ENCODE assay signal across 20 mouse cellular contexts in the genomic region with DNA sequence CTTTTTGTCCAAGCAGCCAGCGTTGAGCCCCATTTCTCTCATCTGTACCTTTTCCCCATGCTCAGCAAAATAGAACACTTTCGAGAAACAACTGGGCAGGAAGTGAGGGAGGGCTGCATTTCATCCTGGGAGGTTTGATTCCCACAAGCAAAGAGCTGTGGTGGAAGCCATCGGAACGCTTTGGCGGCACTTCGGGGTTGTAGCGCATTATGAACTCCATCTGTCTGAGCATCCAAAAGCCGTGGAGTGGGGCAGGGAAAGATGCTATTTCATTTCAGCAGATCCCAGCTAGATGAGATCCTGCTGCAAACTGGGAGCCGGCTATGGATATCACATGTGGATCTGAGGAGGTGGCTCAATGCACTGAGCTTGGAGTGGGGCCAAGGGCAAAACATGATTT. TPM values are rescaled to one million over a fixed set of nuclear protein-coding genes. Genes with fewer than 3 reads are reported as not detected.
A peak's percentile ranks its signal among the peaks of the same experiment; 100 is the strongest.
DNase-seq lines count a peak whose midpoint lies in the region; ATAC-seq lines count a peak whose summit lies in the region.
"Had no signal": no experiment of that assay in that cellular context is flagged by ENCODE, and none has a peak within 500 bp of the region (broad histone marks: within the 10 kb centered on the region; RNA-seq: fewer than 3 reads in every experiment).

No protein-coding gene starts in this region.

- no peaks in the 10 kb centered on the region for H3K36me3 ChIP-seq in embryonic facial prominence, embryonic 14.5 days (ENCODE audit: control insufficient read depth, insufficient read depth, low read length)
- no peaks in the 10 kb centered on the region for H3K36me3 ChIP-seq in limb, embryonic 15.5 days
- no peaks in the 10 kb centered on the region for H3K36me3 ChIP-seq in hindbrain, embryonic 13.5 days
- H3K36me3 ChIP-seq: heart, embryonic 13.5 days had no signal

- intact Hi-C loops in gastrocnemius, postnatal 14 days (cut with DNase I; ENCODE audit: low total_unique reads): no loop called here

- DNase-seq in gastrocnemius, postnatal 14 days: peak; percentile 7
- DNase-seq in gastrocnemius, postnatal 4 days (ENCODE audit: low spot score in 2 of 2): no peak
- peak; percentile 9 to 23 for DNase-seq in kidney, postnatal 4 days
- DNase-seq in kidney, adult 8-10 months: no peak
- peak; percentile 57 for DNase-seq in embryonic facial prominence, embryonic 14.5 days (ENCODE audit: low spot score)
- DNase-seq: adrenal gland, adult 2 months; adrenal gland, postnatal 25 days; cerebellum, adult 18-20 months; cerebellum, adult 9-11 months; cerebellum, postnatal 36 days; forebrain, postnatal 0 days; gastrocnemius, adult 2 months; heart, postnatal 36 days had no signal

- H3K9ac ChIP-seq in embryonic facial prominence, embryonic 14.5 days (ENCODE audit: low read depth, low read length): no peak overlapping the region
- H3K9ac ChIP-seq in limb, embryonic 15.5 days: no peak overlapping the region
- H3K9ac ChIP-seq in hindbrain, embryonic 13.5 days: no peak overlapping the region
- H3K9ac ChIP-seq: forebrain, embryonic 13.5 days; forebrain, postnatal 0 days; heart, embryonic 13.5 days had no signal

- peak overlapping the region; percentile 63 for H3K27ac ChIP-seq in embryonic facial prominence, embryonic 14.5 days (replicated peaks; ENCODE audit: low read depth, low read length)
- H3K27ac ChIP-seq in limb, embryonic 15.5 days: peak overlapping the region; percentile 43
- H3K27ac ChIP-seq in hindbrain, embryonic 13.5 days: no peak overlapping the region
- H3K27ac ChIP-seq: forebrain, embryonic 13.5 days; gastrocnemius, adult 2 months; heart, embryonic 13.5 days had no signal

- no peak overlapping the region for H3K4me2 ChIP-seq in embryonic facial prominence, embryonic 14.5 days (ENCODE audit: low read depth, low read length)
- H3K4me2 ChIP-seq in limb, embryonic 15.5 days: no peak overlapping the region
- no peak overlapping the region for H3K4me2 ChIP-seq in hindbrain, embryonic 13.5 days
- H3K4me2 ChIP-seq: forebrain, embryonic 13.5 days; heart, embryonic 13.5 days had no signal

- no peak overlapping the region for H3K4me3 ChIP-seq in embryonic facial prominence, embryonic 14.5 days (ENCODE audit: low read depth, low read length)
- no peak overlapping the region for H3K4me3 ChIP-seq in limb, embryonic 15.5 days
- no peak overlapping the region for H3K4me3 ChIP-seq in hindbrain, embryonic 13.5 days
- H3K4me3 ChIP-seq: forebrain, embryonic 13.5 days; gastrocnemius, adult 2 months; heart, embryonic 13.5 days had no signal

- no peaks in the 10 kb centered on the region for H3K9me3 ChIP-seq in embryonic facial prominence, embryonic 14.5 days (ENCODE audit: control insufficient read depth, low read length)
- H3K9me3 ChIP-seq in limb, embryonic 15.5 days: no peaks in the 10 kb centered on the region
- no peaks in the 10 kb centered on the region for H3K9me3 ChIP-seq in hindbrain, embryonic 13.5 days
- H3K9me3 ChIP-seq: forebrain, embryonic 13.5 days; heart, embryonic 13.5 days had no signal

- H3K27me3 ChIP-seq in embryonic facial prominence, embryonic 14.5 days (replicated peaks; ENCODE audit: control insufficient read depth, insufficient read depth, low read length): no peaks in the 10 kb centered on the region; the same call in 1 of the 2 replicates
- H3K27me3 ChIP-seq in limb, embryonic 15.5 days: no peaks in the 10 kb centered on the region
- H3K27me3 ChIP-seq in hindbrain, embryonic 13.5 days: no peaks in the 10 kb centered on the region
- H3K27me3 ChIP-seq: forebrain, embryonic 13.5 days; heart, embryonic 13.5 days had no signal

- WGBS in embryonic facial prominence, embryonic 14.5 days: 44% methylated on average over 9 of the region's 9 CpGs
- 53% methylated on average over 9 of the region's 9 CpGs for WGBS in limb, embryonic 15.5 days
- WGBS in hindbrain, embryonic 13.5 days: 89% methylated on average over 9 of the region's 9 CpGs

- no peaks in the 10 kb centered on the region for H3K4me1 ChIP-seq in embryonic facial prominence, embryonic 14.5 days (ENCODE audit: control insufficient read depth, insufficient read depth, low read length)
- H3K4me1 ChIP-seq in limb, embryonic 15.5 days: peaks cover 2% of the 10 kb centered on the region; the same call in 1 of the 2 replicates
- peaks cover 5% of the 10 kb centered on the region for H3K4me1 ChIP-seq in hindbrain, embryonic 13.5 days (replicated peaks)
- H3K4me1 ChIP-seq: heart, embryonic 13.5 days had no signal

- no peak for ATAC-seq in embryonic facial prominence, embryonic 14.5 days (ENCODE audit: low read depth)
- no peak for ATAC-seq in limb, embryonic 15.5 days (ENCODE audit: insufficient number of reproducible peaks, low FRiP score, low TSS enrichment, low read depth)
- no peak for ATAC-seq in CD4-positive, CD25-positive, alpha-beta regulatory T cell, adult 4 months
- ATAC-seq in hindbrain, embryonic 13.5 days (ENCODE audit: low FRiP score): no peak
- ATAC-seq: forebrain, embryonic 13.5 days; forebrain, postnatal 0 days; hindbrain, embryonic 16.5 days; inflammation-experienced regulatory T-cells, adult 6 months had no signal

RNA-seq across cellular contexts. Expression of a gene that starts 26.9 kb away (rescaled TPM):
- 10 to 100 TPM; 16.0 to 19.5 TPM for total RNA-seq in gastrocnemius, postnatal 14 days (2021)
- 10 to 100 TPM; 29.7 to 32.1 TPM for total RNA-seq in gastrocnemius, postnatal 4 days (2021)
- polyA plus RNA-seq in embryonic facial prominence, embryonic 14.5 days (2014; fragmentation: Nextera tagmentation; extraction: Ambion mirVana): 9.9 and 10.0 TPM in 2 replicates
- polyA plus RNA-seq in limb, embryonic 15.5 days (2015; fragmentation: Nextera tagmentation; extraction: Ambion mirVana): 9.8 and 10.4 TPM in 2 replicates
- 10 to 100 TPM in 1 of 2 experiments, 1 to 10 TPM in 1; 8.8 to 10.6 TPM for polyA plus RNA-seq in CD4-positive, CD25-positive, alpha-beta regulatory T cell, adult 4 months (2017; shearing (Covaris generic))
- 17.7 and 21.1 TPM in 2 replicates for polyA plus RNA-seq in hindbrain, embryonic 13.5 days (2015; fragmentation: Nextera tagmentation; extraction: Ambion mirVana)

Comparison
In these comparisons a context has a peak if more than half of its experiments do, and no peak if none do; other contexts are left out.
1. DNase-seq: peak in gastrocnemius, postnatal 14 days (single experiment), kidney, postnatal 4 days (2 of 2) and embryonic facial prominence, embryonic 14.5 days (single experiment); none in gastrocnemius, postnatal 4 days (0 of 2) and kidney, adult 8-10 months (0 of 2).